Mouse (Mus musculus) thymus, postnatal 36 days (tissue): ENCODE data around the gene Slc6a9.

Experiments used
- DNase-seq, 2 experiments: peaks; one replicate each; pipeline ENCODE4 v3.0.0; 2022; ENCODE audit warnings: mixed read lengths in 2 of 2

Slc6a9 gene

DNA sequence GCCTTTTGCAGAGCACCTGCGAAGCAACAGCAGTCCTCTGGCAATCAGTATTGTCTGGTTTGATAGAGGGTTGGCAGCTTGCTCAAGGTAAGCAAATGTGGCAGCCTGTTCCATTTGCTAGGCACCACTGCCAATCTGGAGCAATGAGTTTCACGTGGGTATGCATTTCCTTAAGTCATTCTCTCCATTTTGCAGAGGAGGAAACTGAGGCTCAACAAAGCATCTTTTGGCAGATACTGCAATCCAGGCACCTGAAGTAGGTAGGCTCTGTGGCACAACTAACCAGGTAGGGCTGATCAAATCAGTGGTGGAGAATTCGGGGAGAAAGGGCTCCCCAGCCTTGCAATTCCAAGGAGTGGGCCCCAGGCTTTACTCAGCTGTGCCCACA is at the start of gene Slc6a9:
Gene Slc6a9, plus strand, starts transcription at position 50 of the 388 bp plus-strand sequence.
- no peak for DNase-seq

- DNase-seq, result no peak
These were observed 47.3 kb upstream of the Slc6a9 start for GRCm38 (mm10) chr4:117786963-117787362.

- no peak for DNase-seq
These were observed 46.0 kb upstream of the Slc6a9 start for GRCm38 (mm10) chr4:117788308-117788707.

- no peak for DNase-seq
These were observed 34.4 kb upstream of the Slc6a9 start for GRCm38 (mm10) chr4:117799904-117800303.

DNA sequence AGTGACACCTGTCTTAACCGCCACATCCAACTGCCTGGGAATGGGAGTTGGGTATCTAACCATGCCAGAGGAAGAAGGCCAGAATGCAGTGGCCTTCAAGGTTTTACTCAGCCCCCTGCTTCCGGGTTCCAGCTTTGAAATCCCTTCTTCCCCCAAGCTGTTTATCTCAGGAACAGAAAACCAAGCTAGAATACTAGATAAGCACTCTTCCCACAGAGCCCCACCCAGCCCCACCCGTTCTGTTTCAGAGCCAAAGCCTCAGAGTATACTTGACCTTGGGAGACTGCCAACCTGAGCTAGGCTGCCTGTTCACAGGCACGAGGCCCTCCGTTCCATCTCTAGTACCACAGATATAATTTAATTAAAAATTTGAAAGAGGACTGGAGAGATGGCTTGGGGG is 27.3 kb upstream of the Slc6a9 start:
- DNase-seq, result no peak

DNA sequence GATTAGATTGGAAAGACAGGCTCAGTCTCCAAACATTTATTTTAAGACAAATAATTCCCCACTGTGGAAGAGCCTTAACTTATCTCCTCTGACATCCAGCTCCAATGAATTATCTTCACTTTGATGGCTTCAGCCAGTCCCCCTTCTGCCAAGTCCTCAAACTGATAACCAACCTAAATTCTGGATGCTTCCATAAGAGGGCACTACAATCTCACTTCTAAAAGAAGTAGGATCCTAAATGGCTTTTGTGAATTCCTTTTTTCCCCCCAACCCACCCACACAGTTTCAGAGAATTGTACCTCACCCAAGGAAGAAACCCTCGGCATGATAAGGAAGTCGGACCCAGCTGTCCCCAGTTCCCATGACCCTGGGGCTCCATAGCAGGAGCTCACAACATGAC is 23.4 kb upstream of the Slc6a9 start:
- no peak for DNase-seq

GRCm38 (mm10) chr4:117813591-117814192 is 20.6 kb upstream of the Slc6a9 start:
- peak; percentile 35 to 43 for DNase-seq

DNA sequence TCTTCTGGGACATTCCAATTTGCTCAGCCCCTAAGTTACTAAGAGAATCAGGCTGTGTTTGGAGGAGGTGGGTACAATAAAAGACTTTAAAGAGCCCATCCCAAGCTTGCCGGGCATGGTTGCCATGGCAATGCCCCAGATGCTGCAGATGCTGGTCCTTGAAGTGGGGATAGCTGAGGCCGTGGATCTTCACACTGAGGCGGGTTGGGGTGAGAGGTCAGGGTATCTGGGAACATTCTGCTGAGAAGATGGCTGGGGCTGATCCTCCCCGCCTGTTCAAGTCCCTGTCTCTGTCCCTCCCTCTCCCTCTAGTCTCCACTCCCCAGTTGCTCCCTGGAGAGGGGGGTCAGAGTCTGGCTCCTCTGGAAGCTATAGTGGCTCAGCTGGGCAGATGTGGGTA is 20.0 kb upstream of the Slc6a9 start:
- DNase-seq, result no peak

GRCm38 (mm10) chr4:117816776-117817175 is 17.5 kb upstream of the Slc6a9 start:
- no peak for DNase-seq

DNA sequence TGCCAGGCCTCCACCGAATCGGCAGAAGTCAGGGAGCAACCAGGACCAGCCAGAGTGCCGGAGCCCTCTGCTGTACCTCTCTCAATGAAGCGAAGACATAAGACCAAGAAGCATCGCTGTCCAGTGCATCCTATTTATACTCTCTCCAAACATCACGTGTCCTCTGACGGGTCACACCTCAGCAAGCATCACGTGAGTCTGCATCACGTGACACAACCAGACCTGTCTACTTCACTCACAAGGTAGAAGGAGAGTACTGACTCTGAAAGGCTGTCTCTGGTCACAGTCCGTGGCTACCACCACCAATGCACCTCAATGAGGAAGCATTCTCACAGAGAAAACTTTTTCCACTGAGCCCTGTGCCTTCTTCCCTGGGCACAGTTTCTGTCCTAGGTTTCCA is 16.3 kb upstream of the Slc6a9 start:
- DNase-seq, result no peak

- no peak for DNase-seq
These were observed 5.6 kb upstream of the Slc6a9 start for GRCm38 (mm10) chr4:117828572-117829145.

DNA sequence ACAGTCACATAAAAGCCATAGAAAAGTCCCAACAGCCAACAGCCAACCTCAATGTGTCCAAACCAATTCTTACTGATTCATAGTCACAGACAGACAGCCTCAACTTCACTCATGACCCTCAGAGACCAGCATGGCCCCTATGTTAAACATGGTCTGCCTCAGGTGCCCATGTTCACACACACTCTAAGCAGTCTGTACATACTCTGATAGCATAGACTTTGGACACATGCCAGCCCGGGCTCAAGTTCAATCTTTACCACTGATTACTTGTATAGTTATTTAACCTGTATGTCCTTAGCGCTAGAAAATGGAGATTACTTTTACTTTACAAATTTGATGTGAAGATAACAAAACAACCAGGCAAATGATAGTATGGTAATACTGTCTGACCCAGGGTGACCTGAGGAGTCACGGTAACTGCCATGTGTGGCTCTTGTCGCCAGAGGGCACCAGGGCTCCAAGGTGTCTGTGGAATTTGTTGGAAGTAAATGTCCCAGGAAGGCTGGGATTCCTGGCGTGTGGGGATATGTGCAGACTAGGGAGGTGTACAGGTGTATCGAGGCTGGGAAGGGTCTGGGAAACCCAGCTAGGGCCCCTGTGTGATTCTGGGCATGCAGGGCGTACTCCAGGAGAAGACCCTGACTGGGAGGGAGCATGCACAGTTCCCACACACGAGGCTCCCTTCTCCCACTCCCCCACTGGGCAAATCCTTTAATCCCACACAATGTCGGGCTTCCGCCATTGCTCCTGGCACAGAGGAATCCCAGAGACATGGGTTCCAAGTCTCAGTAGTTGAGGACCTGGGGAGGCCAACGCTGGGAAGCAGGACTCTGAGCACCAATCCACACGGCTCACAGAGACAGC is 4.8 kb upstream of the Slc6a9 start:
- DNase-seq, result peak; percentile 14 to 25

- DNase-seq, result no peak
These were observed 4.2 kb upstream of the Slc6a9 start for GRCm38 (mm10) chr4:117830124-117830551.

GRCm38 (mm10) chr4:117830801-117831200 is 3.5 kb upstream of the Slc6a9 start:
- DNase-seq, result no peak

DNA sequence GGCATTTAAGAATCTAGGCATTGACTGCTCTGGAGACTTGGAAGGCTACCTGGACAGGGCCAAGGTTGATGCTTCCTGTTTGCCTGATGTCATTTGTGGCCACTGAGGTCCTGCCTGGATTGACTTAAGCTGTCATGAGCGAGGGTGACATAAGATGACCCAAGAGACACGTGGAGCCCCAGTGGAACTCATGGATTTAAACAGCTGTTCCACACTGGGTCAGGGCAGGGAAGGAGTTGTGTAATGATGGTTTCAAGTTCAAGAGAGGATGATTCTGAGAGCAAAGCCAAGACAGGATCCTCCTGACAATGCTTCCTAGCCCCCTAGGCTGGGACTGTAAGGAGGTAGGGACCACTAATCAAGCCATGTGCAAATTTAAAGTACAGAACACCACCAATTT is 2.8 kb upstream of the Slc6a9 start:
- no peak for DNase-seq

GRCm38 (mm10) chr4:117831920-117832691 is 2.2 kb upstream of the Slc6a9 start:
- DNase-seq, result no peak

DNA sequence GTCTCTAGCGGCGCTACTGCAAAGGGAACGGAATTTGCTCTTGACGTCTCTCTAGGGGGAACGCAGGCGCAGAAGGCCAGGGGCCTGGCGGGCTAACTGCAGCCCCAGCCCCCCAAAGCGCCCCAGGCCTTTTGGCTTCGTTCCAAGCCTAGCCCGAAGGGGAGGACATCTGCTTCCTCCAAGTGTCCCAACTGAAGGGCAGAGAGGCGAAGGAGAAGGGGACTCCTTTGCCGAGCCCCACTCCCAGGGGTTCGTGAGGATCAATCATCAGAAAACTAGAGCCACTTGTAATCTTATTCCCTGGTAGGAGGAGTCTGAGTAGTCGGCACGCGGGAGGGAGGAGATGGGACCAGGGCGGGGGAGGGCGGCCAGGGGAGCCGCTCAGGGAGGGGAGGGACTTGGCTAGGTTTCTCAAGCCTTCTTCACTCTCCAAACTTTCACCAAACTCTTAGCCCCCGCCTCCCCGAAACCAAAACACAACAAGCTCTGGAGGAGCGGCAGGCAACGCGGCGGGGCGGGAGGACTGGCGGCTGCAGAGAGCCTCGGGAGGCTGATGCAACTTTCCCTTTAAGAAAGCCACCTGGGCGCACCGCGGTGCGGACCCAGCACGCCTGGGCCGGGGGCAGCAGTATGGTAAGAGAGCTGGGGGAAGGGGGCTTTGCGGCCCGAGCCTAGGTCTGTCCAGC is 682 bp downstream of the Slc6a9 start:
- peak; percentile 25 to 27 for DNase-seq

DNA sequence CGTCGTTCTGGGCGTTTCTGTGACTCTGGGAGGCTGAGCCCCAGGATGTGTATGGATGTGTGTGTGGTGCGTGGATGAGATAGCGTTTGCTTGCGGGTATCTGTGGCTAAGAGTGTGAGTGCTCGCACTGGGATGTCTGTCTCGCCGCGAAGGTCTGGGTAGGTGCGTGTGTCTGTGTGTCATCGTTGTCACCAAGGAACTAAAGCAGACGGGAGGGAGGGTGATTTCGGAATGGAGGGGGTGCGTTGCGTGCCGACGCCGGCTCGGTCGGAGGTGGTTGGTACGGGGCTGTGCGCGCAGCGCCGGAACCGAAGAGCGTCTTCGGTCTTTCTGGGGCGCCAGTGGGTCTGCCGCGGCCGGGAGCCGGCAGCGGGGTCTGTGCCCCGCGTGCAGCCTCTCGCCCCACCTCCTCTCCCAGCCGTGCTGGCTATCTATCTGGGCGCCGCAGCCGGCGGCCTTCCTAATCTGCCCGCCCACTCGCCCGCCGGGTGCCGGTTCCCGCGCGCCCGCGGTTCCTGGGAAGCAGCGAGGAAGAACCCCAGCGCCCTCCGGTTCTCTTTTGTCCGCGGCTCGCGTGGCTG is 1.3 kb downstream of the Slc6a9 start:
- DNase-seq, result no peak

GRCm38 (mm10) chr4:117836204-117836767 is 2.0 kb downstream of the Slc6a9 start:
- DNase-seq, result peak; percentile 86 to 88

DNA sequence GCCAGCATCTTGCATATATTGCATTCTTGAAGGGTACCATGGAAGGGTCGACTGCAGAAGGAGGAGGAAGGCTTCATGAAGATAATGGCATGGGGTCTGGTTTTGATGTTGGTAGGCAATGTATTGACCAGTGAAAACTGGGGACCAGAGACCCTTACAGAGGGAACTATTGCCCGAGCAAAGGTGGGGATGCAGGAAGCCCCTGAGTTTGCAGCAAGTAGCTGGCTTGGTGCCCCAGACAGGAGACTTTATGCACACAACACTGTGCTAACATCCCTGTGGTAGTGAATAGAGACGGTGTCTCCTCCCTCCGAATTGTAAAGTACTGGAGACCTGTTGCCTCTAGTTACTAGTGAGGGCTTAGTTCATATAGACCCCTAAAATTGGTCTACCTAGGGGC is 3.0 kb downstream of the Slc6a9 start:
- DNase-seq, result no peak

- no peak for DNase-seq
These were observed 5.1 kb downstream of the Slc6a9 start for GRCm38 (mm10) chr4:117839366-117839765.

DNA sequence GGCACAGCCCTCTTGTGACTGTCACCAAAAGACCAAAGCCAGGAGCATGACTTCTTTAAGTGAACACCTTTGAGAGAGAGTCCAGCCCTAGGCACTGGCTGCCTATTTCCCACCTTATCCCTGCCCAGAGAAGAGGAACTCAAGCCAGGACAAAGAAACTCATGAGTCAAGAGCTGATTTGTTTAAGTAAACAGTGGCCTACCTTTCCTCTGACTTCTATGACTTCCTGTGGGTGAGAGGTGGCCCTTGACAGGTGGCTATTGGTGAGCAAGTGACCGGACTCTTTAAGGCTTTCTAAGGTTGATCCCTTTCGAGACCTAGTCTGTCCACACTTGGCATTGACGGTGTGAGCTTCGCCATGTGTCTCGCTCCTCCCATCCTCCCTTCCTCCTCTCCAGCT is 6.5 kb downstream of the Slc6a9 start:
- DNase-seq, result no peak
